Mouse (Mus musculus): ENCODE results near the gene Ralgps2.

- TF ChIP-seq EP300 (IDR thresholded peaks at IDR 0.05; ENCODE audit: low read depth in 1 of 2, low read length in 2 of 2), result no peak
- TF ChIP-seq MYB (IDR thresholded peaks at IDR 0.05; ENCODE audit: low read depth, low read length), result no peak
- TF ChIP-seq POLR2A (IDR thresholded peaks at IDR 0.05; ENCODE audit: control insufficient read depth in 1 of 2, insufficient read depth in 1 of 2, low read depth in 1 of 2, low read length in 2 of 2, poor library complexity in 1 of 2), result no peak
These were observed 158.2 kb downstream of the Ralgps2 start for GRCm38 (mm10) chr1:156781076-156781741.
